Comparison of ENCODE assay signal across 24 mouse cellular contexts in genomic region chrX:169890541-169890940, GRCm38 (mm10).
DNase-seq lines count a peak whose midpoint lies in the region; ATAC-seq and TF ChIP-seq lines count a peak whose summit lies in the region.
"Had no signal": no experiment of that assay in that cellular context is flagged by ENCODE, and none has a peak within 500 bp of the region (broad histone marks: within the 10 kb centered on the region; RNA-seq: fewer than 3 reads in every experiment).

No protein-coding gene starts in this region.

- no peak overlapping the region for H3K27ac ChIP-seq in embryonic facial prominence, embryonic 14.5 days (replicated peaks; ENCODE audit: low read depth, low read length)
- no peak overlapping the region for H3K27ac ChIP-seq in embryonic facial prominence, embryonic 10.5 days (replicated peaks)
- H3K27ac ChIP-seq in lung, postnatal 0 days (ENCODE audit: low read length) = no peak overlapping the region
- H3K27ac ChIP-seq: embryonic facial prominence, embryonic 12.5 days; forebrain, embryonic 10.5 days; forebrain, embryonic 13.5 days; heart, embryonic 13.5 days; hindbrain, embryonic 12.5 days; hindbrain, postnatal 0 days had no signal

- ATAC-seq in embryonic facial prominence, embryonic 14.5 days (ENCODE audit: low read depth) = no peak
- ATAC-seq in lung, postnatal 0 days = no peak
- ATAC-seq: forebrain, embryonic 13.5 days; forebrain, embryonic 16.5 days; hindbrain, postnatal 0 days; inflammation-experienced regulatory T-cells, adult 6 months; intestine, embryonic 16.5 days; Patski had no signal

- peak; percentile 12 for DNase-seq in embryonic facial prominence, embryonic 14.5 days (ENCODE audit: low spot score)
- DNase-seq in embryonic facial prominence, embryonic 10.5 days (ENCODE audit: low spot score) = no peak
- peak; percentile 13 for DNase-seq in lung, postnatal 0 days (ENCODE audit: low spot score)
- DNase-seq in lung, postnatal 14 days = no peak
- peak; percentile 11 for DNase-seq in brain, adult 2 months (ENCODE audit: low read depth, low spot score)
- DNase-seq in thymus, postnatal 10 days (ENCODE audit: low spot score in 2 of 2) = no peak
- DNase-seq in adrenal gland, postnatal 10 days = no peak
- DNase-seq: adrenal gland, adult 2 months; adrenal gland, postnatal 25 days; cerebellum, adult 18-20 months; cerebellum, adult 9-10 months; cerebellum, postnatal 14 days; gastrocnemius, postnatal 25 days; heart, adult 18-20 months had no signal

- no peak overlapping the region for H3K4me2 ChIP-seq in embryonic facial prominence, embryonic 14.5 days (ENCODE audit: low read depth, low read length)
- no peak overlapping the region for H3K4me2 ChIP-seq in lung, postnatal 0 days (replicated peaks; ENCODE audit: low read depth, low read length)
- H3K4me2 ChIP-seq: embryonic facial prominence, embryonic 12.5 days; forebrain, embryonic 13.5 days; heart, embryonic 13.5 days; hindbrain, embryonic 12.5 days had no signal

- no peak overlapping the region for H3K4me3 ChIP-seq in embryonic facial prominence, embryonic 14.5 days (ENCODE audit: low read depth, low read length)
- no peak overlapping the region for H3K4me3 ChIP-seq in embryonic facial prominence, embryonic 10.5 days
- H3K4me3 ChIP-seq in lung, postnatal 0 days (ENCODE audit: low read depth, low read length) = no peak overlapping the region
- H3K4me3 ChIP-seq: embryonic facial prominence, embryonic 12.5 days; forebrain, embryonic 10.5 days; forebrain, embryonic 13.5 days; heart, embryonic 13.5 days; hindbrain, embryonic 12.5 days had no signal

- TF ChIP-seq CTCF in lung, postnatal 0 days (IDR thresholded peaks at IDR 0.05) = no peak

- no peaks in the 10 kb centered on the region for H3K36me3 ChIP-seq in embryonic facial prominence, embryonic 14.5 days (ENCODE audit: control insufficient read depth, insufficient read depth, low read length)
- no peaks in the 10 kb centered on the region for H3K36me3 ChIP-seq in embryonic facial prominence, embryonic 10.5 days (replicated peaks)
- no peaks in the 10 kb centered on the region for H3K36me3 ChIP-seq in lung, postnatal 0 days (ENCODE audit: insufficient read depth, low read length)
- H3K36me3 ChIP-seq: embryonic facial prominence, embryonic 12.5 days; heart, embryonic 13.5 days; hindbrain, embryonic 12.5 days had no signal

- H3K9ac ChIP-seq in embryonic facial prominence, embryonic 14.5 days (ENCODE audit: low read depth, low read length) = no peak overlapping the region
- H3K9ac ChIP-seq in lung, postnatal 0 days (replicated peaks; ENCODE audit: low read depth) = no peak overlapping the region
- H3K9ac ChIP-seq: embryonic facial prominence, embryonic 12.5 days; forebrain, embryonic 13.5 days; heart, embryonic 13.5 days; hindbrain, embryonic 12.5 days had no signal

- TF ChIP-seq EP300 in lung, postnatal 0 days (IDR thresholded peaks at IDR 0.05) = no peak

- H3K9me3 ChIP-seq in embryonic facial prominence, embryonic 14.5 days (ENCODE audit: control insufficient read depth, low read length) = no peaks in the 10 kb centered on the region
- no peaks in the 10 kb centered on the region for H3K9me3 ChIP-seq in embryonic facial prominence, embryonic 10.5 days
- no peaks in the 10 kb centered on the region for H3K9me3 ChIP-seq in lung, postnatal 0 days (ENCODE audit: low read length)
- H3K9me3 ChIP-seq: embryonic facial prominence, embryonic 12.5 days; forebrain, embryonic 10.5 days; forebrain, embryonic 13.5 days; heart, embryonic 13.5 days; hindbrain, embryonic 12.5 days had no signal

- H3K27me3 ChIP-seq in embryonic facial prominence, embryonic 14.5 days (replicated peaks; ENCODE audit: control insufficient read depth, insufficient read depth, low read length) = peaks cover 7% of the 10 kb centered on the region; the same call in 1 of the 2 replicates
- H3K27me3 ChIP-seq in embryonic facial prominence, embryonic 10.5 days (replicated peaks; ENCODE audit: low read depth, poor library complexity, severe bottlenecking) = peaks cover 81% of the 10 kb centered on the region
- H3K27me3 ChIP-seq in lung, postnatal 0 days (replicated peaks; ENCODE audit: insufficient read depth, low read length) = no peaks in the 10 kb centered on the region
- H3K27me3 ChIP-seq: Patski had no signal

- H3K4me1 ChIP-seq in embryonic facial prominence, embryonic 14.5 days (ENCODE audit: control insufficient read depth, insufficient read depth, low read length) = no peaks in the 10 kb centered on the region
- no peaks in the 10 kb centered on the region for H3K4me1 ChIP-seq in embryonic facial prominence, embryonic 10.5 days
- H3K4me1 ChIP-seq in lung, postnatal 0 days (ENCODE audit: insufficient read depth, low read depth, low read length) = no peaks in the 10 kb centered on the region
- H3K4me1 ChIP-seq: embryonic facial prominence, embryonic 12.5 days; forebrain, embryonic 13.5 days; heart, embryonic 13.5 days; hindbrain, embryonic 12.5 days had no signal

- 66% methylated on average over 4 of the region's 4 CpGs for WGBS in embryonic facial prominence, embryonic 14.5 days
- 77% methylated on average over 4 of the region's 4 CpGs for WGBS in embryonic facial prominence, embryonic 10.5 days
- WGBS in lung, postnatal 0 days = 62% methylated on average over 4 of the region's 4 CpGs

Comparison
In these comparisons a context has a peak if more than half of its experiments do, and no peak if none do; other contexts are left out.
1. DNase-seq: peak in embryonic facial prominence, embryonic 14.5 days (single experiment), lung, postnatal 0 days (single experiment) and brain, adult 2 months (single experiment); none in embryonic facial prominence, embryonic 10.5 days (single experiment), lung, postnatal 14 days (single experiment), thymus, postnatal 10 days (0 of 2) and adrenal gland, postnatal 10 days (single experiment).